Mouse (Mus musculus): Measurements from ENCODE around the gene Kif2c.

DNA sequence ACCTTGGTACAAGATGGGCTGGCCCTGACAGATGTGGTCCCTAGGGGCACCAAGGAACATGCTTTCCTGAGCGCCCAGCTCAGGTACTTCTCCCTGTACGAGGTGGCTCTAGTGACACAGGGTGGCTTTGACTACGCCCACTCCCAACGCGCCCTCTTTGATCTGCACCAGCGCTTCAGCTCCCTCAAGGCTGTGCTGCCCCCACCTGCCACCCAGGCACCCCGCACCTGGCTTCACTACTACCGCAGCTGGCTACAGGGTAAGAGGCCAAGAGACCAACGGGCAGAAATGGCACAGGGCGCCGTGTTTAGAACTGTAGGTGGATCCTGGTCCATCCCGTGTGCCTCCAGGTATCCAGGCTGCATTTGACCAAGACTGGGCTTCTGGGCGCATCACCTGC lies 72.2 kb downstream of the Kif2c start:
- no peak for TF ChIP-seq CTCF (IDR thresholded peaks at IDR 0.05; ENCODE audit: borderline replicate concordance, control insufficient read depth, extremely low read depth, insufficient read depth, low read length, poor library complexity)
- TF ChIP-seq POLR2A (IDR thresholded peaks at IDR 0.05; ENCODE audit: control insufficient read depth, extremely low read depth, insufficient read depth, low read length, poor library complexity): no peak
